Mouse (Mus musculus) WW6 (cell line): ENCODE results near the gene Vamp2.

ENCODE experiments used
- DNase-seq: peaks from one replicate; pipeline ENCODE4 v3.0.0-alpha.2; 2013; ENCODE audit warnings: low read depth, low spot score

Gene Vamp2

GRCm38 (mm10) chr11:69088103-69088855 is at the start of gene Vamp2:
Vamp2 (plus strand) TSS chr11:69088490.
- DNase-seq = no peak

- peak; percentile 82 for DNase-seq
These were observed 42.5 kb upstream of the Vamp2 start, which contains the start of gene Aurkb for GRCm38 (mm10) chr11:69045531-69046394. Aurkb (plus strand) TSS chr11:69045647.

- no peak for DNase-seq
These were observed 41.9 kb upstream of the Vamp2 start for GRCm38 (mm10) chr11:69046395-69046774.

GRCm38 (mm10) chr11:69047592-69047991 is 40.7 kb upstream of the Vamp2 start:
- no peak for DNase-seq

GRCm38 (mm10) chr11:69048151-69048550 is 40.1 kb upstream of the Vamp2 start:
- DNase-seq = no peak

GRCm38 (mm10) chr11:69050748-69051147 is 37.5 kb upstream of the Vamp2 start:
- no peak for DNase-seq

GRCm38 (mm10) chr11:69051771-69052170 is 36.5 kb upstream of the Vamp2 start:
- no peak for DNase-seq

GRCm38 (mm10) chr11:69052824-69053421 is 35.4 kb upstream of the Vamp2 start:
- no peak for DNase-seq

- DNase-seq = no peak
These were observed 34.4 kb upstream of the Vamp2 start for GRCm38 (mm10) chr11:69053848-69054247.

GRCm38 (mm10) chr11:69058265-69058664 is 30.0 kb upstream of the Vamp2 start:
- no peak for DNase-seq

GRCm38 (mm10) chr11:69058729-69059356 is 29.4 kb upstream of the Vamp2 start:
- DNase-seq = no peak

- DNase-seq = peak; percentile 99
These were observed 28.8 kb upstream of the Vamp2 start, which contains the start of gene Borcs6 for GRCm38 (mm10) chr11:69059357-69059974. Borcs6 (plus strand) TSS chr11:69059717.

GRCm38 (mm10) chr11:69059975-69060411 is 28.3 kb upstream of the Vamp2 start:
- no peak for DNase-seq

GRCm38 (mm10) chr11:69060448-69061254 is 27.6 kb upstream of the Vamp2 start:
- no peak for DNase-seq

GRCm38 (mm10) chr11:69061255-69061912 is 26.9 kb upstream of the Vamp2 start:
- no peak for DNase-seq

- DNase-seq = no peak
These were observed 26.0 kb upstream of the Vamp2 start for GRCm38 (mm10) chr11:69062194-69062760.

- peak; percentile 85 for DNase-seq
These were observed 25.5 kb upstream of the Vamp2 start for GRCm38 (mm10) chr11:69062761-69063224.

- DNase-seq = no peak
These were observed 24.7 kb upstream of the Vamp2 start for GRCm38 (mm10) chr11:69063413-69064201.
